Mouse (Mus musculus) thymus, postnatal 36 days (tissue): ENCODE data around the gene Olfr1354.
"Not testable (repeated sequence)": the region's sequence is repeated elsewhere in the genome, so short reads cannot be mapped to it uniquely, and the experiment has no call there.

Experiments
- DNase-seq, 2 experiments: peaks; one replicate each; pipeline ENCODE4 v3.0.0; 2022; ENCODE audit warnings: mixed read lengths in 2 of 2

Gene Olfr1354

GRCm38 (mm10) chr10:78912871-78913270, at the start of gene Olfr1354:
Gene Olfr1354 (plus strand): TSS chr10:78913171.
- DNase-seq, result not testable (repeated sequence)

- no peak for DNase-seq
Measured at GRCm38 (mm10) chr10:78875240-78875639, 37.7 kb upstream of the Olfr1354 start, which contains the start of gene Olfr1355. Gene Olfr1355 (plus strand): TSS chr10:78875540.

- DNase-seq, result not testable (repeated sequence)
Measured at GRCm38 (mm10) chr10:78950336-78950735, 37.4 kb downstream of the Olfr1354 start, which contains the start of gene Olfr8. Gene Olfr8 (plus strand): TSS chr10:78950636.

GRCm38 (mm10) chr10:78963009-78963408, 50.0 kb downstream of the Olfr1354 start, which contains the start of gene Olfr1353:
Gene Olfr1353 (plus strand): TSS chr10:78963309.
- DNase-seq, result not testable (repeated sequence)
